Mouse (Mus musculus) midbrain, embryonic 15.5 days (tissue): ENCODE measurements around the gene Rnasel. TPM values are rescaled to one million over a fixed set of nuclear protein-coding genes. Genes with fewer than 3 reads are reported as not detected.

Experiments used
- ATAC-seq: fragments of 200-750 bp; cut with Nextera tagmentation; replicated peaks from 2 replicates; pipeline ENCODE4 v1.8.0; 2017; ENCODE audit warnings: moderate TSS enrichment
- H3K27ac ChIP-seq: fragments of 300-500 bp; sonication (generic); 2 replicates; pipeline ENCODE4 v1.5.1; 2015; ENCODE audit warnings: mild to moderate bottlenecking, inconsistent platforms
- H3K27me3 ChIP-seq: fragments of 300-500 bp; sonication (generic); replicated peaks from 2 replicates; pipeline ENCODE4 v1.6.1; 2015; ENCODE audit warnings: inconsistent platforms
- H3K36me3 ChIP-seq: fragments of 300-500 bp; sonication (generic); replicated peaks from 2 replicates; pipeline ENCODE4 v1.6.1; 2015; ENCODE audit warnings: inconsistent platforms
- H3K4me1 ChIP-seq: fragments of 300-500 bp; sonication (generic); 2 replicates; pipeline ENCODE4 v1.6.1; 2015; ENCODE audit warnings: inconsistent platforms
- H3K4me2 ChIP-seq: fragments of 300-500 bp; sonication (generic); 2 replicates; pipeline ENCODE4 v1.6.1; 2015; ENCODE audit warnings: inconsistent platforms, mild to moderate bottlenecking, moderate library complexity
- H3K4me3 ChIP-seq: fragments of 300-500 bp; sonication (generic); 2 replicates; pipeline ENCODE4 v1.5.1; 2015; ENCODE audit warnings: mild to moderate bottlenecking, inconsistent platforms
- H3K9ac ChIP-seq: fragments of 300-500 bp; sonication (generic); 2 replicates; pipeline ENCODE4 v1.6.1; 2015; ENCODE audit warnings: mild to moderate bottlenecking, inconsistent platforms
- H3K9me3 ChIP-seq: fragments of 300-500 bp; sonication (generic); 2 replicates; pipeline ENCODE4 v1.6.1; 2016; ENCODE audit warnings: inconsistent platforms
- WGBS: fragments of 180-500 bp; shearing (Covaris S2); methylation state at CpG from one replicate; pipeline ENCODE4 v1.1.7; 2015; ENCODE audit warnings: mixed read lengths; 5-methylcytosine and 5-hydroxymethylcytosine counted together
- polyA plus RNA-seq: library from polyadenylated mRNA; unstranded; fragments of >200 nt; fragmentation: Nextera tagmentation; extraction: Ambion mirVana; gene quantifications from 2 replicates; pipeline ENCODE4 v1.2.1, GENCODE M21; 2015

The Rnasel gene
- 47.9 and 48.3 TPM in 2 replicates for polyA plus RNA-seq

DNA sequence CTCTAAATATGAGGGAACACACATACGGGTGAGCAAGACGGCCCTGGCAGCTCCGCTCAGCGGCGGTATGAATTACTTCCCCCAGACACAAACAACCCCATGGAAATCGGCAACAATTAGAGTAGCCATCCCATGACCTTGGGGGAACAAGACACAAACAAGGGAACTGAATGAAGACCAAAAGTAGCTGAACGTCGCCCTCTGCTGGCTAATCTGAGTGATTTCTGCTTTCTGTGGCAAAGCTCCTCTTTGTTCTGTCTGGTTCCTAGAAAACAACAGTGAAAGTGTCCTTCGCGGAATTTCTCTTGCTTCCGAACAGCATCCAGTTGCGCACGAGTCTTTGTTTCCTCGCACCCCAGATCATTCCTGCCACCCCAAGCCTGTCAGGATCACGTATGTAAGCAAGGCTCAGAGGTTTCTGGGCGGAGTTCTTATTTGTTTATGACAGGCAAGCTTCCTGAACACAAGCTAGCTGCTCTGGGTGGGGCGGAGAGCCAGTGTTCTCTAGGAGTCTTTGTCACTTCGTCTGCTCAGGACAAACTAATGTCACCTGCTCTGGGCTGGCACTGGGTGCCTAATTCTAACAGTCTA is at the start of gene Rnasel:
Gene Rnasel, plus strand, starts transcription at position 216 of the 591 bp plus-strand sequence.
- H3K4me3 ChIP-seq, result peak within 1 kb of the TSS; percentile 49
- peaks cover 42% of the 10 kb centered on the region for H3K4me1 ChIP-seq
- 2% methylated on average over 18 of the region's 18 CpGs for WGBS
- peak within 1 kb of the TSS; percentile 82 for H3K9ac ChIP-seq
- peak; percentile 70 for ATAC-seq
- peak within 1 kb of the TSS; percentile 90 for H3K27ac ChIP-seq
- peaks cover 8% of the 10 kb centered on the region; the same call in 1 of the 2 replicates for H3K36me3 ChIP-seq
- H3K9me3 ChIP-seq, result no peaks in the 10 kb centered on the region
- H3K4me2 ChIP-seq, result peak within 1 kb of the TSS; percentile 57
- no peaks in the 10 kb centered on the region for H3K27me3 ChIP-seq

DNA sequence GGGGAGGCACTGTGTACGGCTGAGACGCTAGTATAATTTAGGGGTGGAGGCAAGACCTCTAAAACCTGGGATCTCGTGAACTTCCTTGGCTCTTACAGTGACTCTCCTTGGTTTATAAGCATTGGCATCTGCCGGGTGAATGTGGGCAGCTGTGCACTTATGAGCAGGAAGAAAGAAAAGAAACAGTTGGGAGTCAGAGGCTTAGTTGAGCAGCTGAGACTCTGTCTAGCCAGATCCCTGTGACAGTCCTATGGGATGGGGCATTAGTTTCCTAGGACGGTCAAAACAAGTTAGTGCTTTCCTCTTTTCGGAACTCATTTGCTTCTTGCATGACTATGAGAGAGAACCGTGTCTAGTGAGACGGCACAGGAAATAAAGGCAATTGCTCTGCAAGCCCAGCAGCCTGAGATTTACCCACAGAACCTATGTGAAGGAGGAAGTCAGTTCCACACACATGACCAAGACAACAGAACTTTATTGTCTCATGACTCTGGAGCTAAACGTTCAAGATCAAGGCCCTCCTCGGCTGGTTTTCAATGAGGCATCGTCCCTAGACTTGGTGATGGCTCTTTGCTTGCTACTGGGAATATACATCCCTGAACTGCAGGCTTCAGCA is 48.7 kb upstream of the Rnasel start:
- Histone ChIP-seq H3K27ac (no peak overlapping the region), H3K4me2 (no peak overlapping the region), H3K4me1 (peaks cover 27% of the 10 kb centered on the region), H3K9me3 (no peaks in the 10 kb centered on the region), H3K4me3 (no peak overlapping the region), H3K9ac (no peak overlapping the region), H3K27me3 (no peaks in the 10 kb centered on the region), H3K36me3 (no peaks in the 10 kb centered on the region)
- WGBS, result 81% methylated on average over 11 of the region's 11 CpGs
- no peak for ATAC-seq

DNA sequence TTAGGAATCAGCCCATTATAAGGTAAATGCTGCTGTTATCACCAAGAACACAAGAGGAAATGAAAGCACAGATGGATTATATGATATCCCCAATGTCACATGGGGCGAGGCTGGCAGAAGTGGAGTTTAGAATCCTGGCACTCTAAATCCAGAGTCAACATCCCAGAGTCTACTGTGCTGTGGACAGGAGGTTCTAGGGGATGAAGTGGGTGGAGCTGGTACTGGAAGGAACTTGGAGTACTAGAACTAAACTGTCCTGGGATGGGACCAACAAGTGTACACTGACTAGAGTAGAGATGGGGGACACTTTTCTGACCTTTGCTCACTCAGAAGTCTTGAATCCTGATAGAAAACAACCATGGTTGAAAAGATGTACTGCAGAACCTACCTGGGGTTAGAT is 47.8 kb upstream of the Rnasel start:
- 97% methylated on average over 1 of the region's 1 CpGs for WGBS
- no peak for ATAC-seq
- no peak overlapping the region for H3K4me2 ChIP-seq

DNA sequence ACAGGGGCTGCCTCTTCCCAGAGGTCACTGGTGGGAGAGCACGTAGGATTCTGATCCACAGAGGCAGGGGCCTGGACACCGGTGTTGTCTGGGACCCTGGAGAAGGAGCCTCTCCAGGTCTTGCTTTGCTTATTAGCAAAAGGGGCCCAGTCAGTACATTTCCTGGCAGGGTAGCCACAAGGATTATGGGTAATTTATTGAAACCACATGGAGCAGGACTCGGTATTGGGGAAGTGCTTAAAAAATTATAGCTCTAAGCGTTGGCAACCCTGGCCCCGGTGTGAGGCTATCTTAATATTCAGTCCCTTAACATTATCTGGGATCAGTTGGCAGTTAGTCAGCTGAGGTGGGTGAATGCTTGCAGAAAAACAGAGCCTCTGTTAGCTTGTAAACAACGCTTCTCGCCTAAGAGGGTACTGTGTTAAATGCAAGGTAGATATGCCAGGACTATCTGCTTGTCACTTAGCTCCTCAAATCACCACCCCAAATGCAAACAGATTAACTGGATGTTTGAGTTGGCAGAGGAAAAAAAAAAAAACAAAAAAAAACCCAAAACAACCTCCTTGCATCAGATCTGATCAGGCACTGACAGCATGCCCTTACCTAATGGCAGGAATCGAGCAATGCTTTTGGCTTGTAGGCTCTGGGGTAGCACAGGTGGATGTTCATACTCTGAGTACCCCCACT is 46.9 kb upstream of the Rnasel start:
- H3K9me3 ChIP-seq, result no peaks in the 10 kb centered on the region
- H3K4me2 ChIP-seq, result no peak overlapping the region
- H3K27ac ChIP-seq, result 0 out of 2 replicates have a peak overlapping the region, but pooled peaks have one; percentile 41
- no peak for ATAC-seq
- H3K36me3 ChIP-seq, result no peaks in the 10 kb centered on the region
- H3K4me1 ChIP-seq, result peaks cover 27% of the 10 kb centered on the region
- 77% methylated on average over 8 of the region's 8 CpGs for WGBS
- no peaks in the 10 kb centered on the region for H3K27me3 ChIP-seq
- no peak overlapping the region for H3K4me3 ChIP-seq
- no peak overlapping the region for H3K9ac ChIP-seq

More for the DNA sequence above, 47.8 kb upstream of the Rnasel start:
- Histone ChIP-seq H3K9me3 (no peaks in the 10 kb centered on the region), H3K36me3 (no peaks in the 10 kb centered on the region), H3K4me1 (peaks cover 27% of the 10 kb centered on the region), H3K4me3 (no peak overlapping the region), H3K9ac (no peak overlapping the region), H3K27ac (no peak overlapping the region), H3K27me3 (no peaks in the 10 kb centered on the region)

DNA sequence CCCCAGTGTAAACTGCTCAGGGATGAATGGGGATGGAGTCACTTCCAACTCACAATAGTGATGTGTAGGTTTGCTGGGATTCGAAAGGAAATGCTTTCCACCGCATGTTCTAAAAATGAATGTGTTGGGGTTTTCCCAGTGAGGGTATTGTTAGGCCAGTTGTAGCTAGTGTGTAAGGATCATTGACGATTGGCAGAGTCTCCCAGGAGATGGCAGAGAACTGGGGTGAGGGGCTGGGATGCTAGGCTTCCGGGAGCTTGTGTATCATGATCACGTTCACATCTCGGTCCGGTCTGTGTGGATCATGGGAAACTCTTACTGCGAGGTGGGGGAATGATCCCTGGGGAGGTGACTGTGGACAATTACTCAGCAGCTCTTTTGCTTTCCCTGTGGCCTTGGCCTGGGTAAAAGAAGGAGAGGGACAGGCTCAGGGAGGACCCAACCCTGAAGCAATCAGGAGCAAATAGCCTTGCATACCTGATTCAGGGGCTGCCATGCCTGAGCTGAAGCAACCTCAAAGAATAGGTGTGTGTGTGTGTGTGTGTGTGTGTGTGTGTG is 46.3 kb upstream of the Rnasel start:
- Histone ChIP-seq H3K4me3 (no peak overlapping the region), H3K36me3 (no peaks in the 10 kb centered on the region), H3K9me3 (no peaks in the 10 kb centered on the region), H3K4me1 (peaks cover 27% of the 10 kb centered on the region), H3K4me2 (no peak overlapping the region), H3K27me3 (no peaks in the 10 kb centered on the region), H3K9ac (no peak overlapping the region), H3K27ac (peak overlapping the region; percentile 61)
- ATAC-seq, result peak; percentile 8
- 23% methylated on average over 8 of the region's 8 CpGs for WGBS

DNA sequence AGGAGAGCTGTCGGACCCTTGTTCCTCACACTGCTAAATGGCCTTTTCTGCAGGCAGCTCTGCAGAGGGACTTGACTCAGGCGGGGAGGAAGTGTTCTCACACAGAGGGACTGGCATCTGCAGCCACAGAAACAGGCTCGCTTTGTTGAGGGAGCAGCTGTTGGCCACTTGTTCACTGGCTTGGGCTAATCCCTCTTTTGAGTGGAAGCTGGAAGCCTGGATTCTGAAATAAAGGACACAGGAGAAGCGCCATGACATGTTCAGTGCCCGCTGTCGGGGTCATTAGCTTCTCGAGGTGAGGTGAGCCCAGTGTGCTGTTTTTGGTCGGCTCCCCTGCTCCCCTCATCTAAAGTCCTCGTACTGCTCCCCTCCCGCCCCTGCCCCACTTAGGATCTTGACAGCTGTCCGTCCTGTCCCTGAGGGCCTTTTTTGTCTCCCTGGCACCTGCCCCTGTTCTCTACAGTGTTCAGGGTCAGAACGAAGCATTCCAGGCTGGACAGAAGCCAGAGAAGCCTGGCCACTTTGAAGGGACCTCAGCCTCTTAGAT is 45.7 kb upstream of the Rnasel start:
- WGBS, result 6% methylated on average over 12 of the region's 12 CpGs
- no peak overlapping the region for H3K9ac ChIP-seq
- ATAC-seq, result peak; percentile 78
- H3K4me2 ChIP-seq, result peak overlapping the region; percentile 4; the same call in 1 of the 2 replicates
- H3K4me3 ChIP-seq, result no peak overlapping the region
- H3K36me3 ChIP-seq, result no peaks in the 10 kb centered on the region
- peak overlapping the region; percentile 61 for H3K27ac ChIP-seq
- H3K4me1 ChIP-seq, result peaks cover 27% of the 10 kb centered on the region
- no peaks in the 10 kb centered on the region for H3K9me3 ChIP-seq
- H3K27me3 ChIP-seq, result no peaks in the 10 kb centered on the region

DNA sequence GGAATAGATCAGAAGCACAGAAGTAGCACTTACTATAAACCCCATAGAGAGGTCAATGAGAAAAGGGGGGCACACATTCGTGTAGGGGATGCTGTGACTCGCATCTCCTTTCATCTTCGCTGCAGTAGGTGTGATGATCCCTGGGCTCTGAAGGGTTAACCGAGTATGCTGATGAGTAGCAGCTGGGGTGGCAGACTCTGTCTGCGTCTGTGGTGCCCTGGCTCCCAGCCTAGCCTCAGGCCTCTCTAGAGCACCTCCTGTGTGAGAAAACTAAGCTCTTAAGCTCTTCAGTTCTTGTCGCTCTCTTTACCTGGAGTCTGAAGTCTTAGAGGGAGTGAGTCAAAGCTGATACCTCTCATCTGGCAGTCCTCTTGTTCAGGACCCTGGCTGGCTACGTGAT is 45.1 kb upstream of the Rnasel start:
- Histone ChIP-seq H3K36me3 (no peaks in the 10 kb centered on the region), H3K27ac (no peak overlapping the region; the same call in 1 of the 2 replicates), H3K27me3 (no peaks in the 10 kb centered on the region), H3K9me3 (no peaks in the 10 kb centered on the region), H3K4me1 (peaks cover 27% of the 10 kb centered on the region), H3K4me3 (no peak overlapping the region), H3K9ac (no peak overlapping the region), H3K4me2 (no peak overlapping the region)
- peak; percentile 60; the same call in 1 of the 2 replicates for ATAC-seq
- 13% methylated on average over 7 of the region's 7 CpGs for WGBS

DNA sequence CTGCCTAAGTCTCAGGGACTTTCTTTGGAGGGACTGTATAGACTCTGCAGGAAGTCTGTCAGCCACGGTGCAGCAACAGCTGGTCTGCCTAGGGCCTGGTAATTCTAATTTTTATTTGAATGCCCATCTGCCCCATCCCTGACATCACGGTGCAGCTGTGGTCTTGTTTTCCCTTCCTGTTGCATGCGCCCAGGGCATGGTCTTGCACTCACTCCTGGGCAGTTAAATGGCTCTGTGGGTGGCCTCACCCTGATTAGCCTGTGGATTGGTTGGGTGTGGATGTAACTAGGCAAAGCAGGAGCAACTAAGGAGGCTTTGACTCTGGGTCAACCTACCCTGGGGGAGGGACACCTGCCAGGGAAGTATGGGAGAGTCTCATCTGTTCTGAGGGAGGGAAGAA is 44.2 kb upstream of the Rnasel start:
- Histone ChIP-seq H3K9me3 (no peaks in the 10 kb centered on the region), H3K4me2 (no peak overlapping the region), H3K36me3 (no peaks in the 10 kb centered on the region), H3K4me1 (peaks cover 27% of the 10 kb centered on the region), H3K27ac (no peak overlapping the region), H3K27me3 (no peaks in the 10 kb centered on the region), H3K9ac (no peak overlapping the region), H3K4me3 (no peak overlapping the region)
- WGBS, result 24% methylated on average over 3 of the region's 3 CpGs
- no peak; the same call in 1 of the 2 replicates for ATAC-seq

DNA sequence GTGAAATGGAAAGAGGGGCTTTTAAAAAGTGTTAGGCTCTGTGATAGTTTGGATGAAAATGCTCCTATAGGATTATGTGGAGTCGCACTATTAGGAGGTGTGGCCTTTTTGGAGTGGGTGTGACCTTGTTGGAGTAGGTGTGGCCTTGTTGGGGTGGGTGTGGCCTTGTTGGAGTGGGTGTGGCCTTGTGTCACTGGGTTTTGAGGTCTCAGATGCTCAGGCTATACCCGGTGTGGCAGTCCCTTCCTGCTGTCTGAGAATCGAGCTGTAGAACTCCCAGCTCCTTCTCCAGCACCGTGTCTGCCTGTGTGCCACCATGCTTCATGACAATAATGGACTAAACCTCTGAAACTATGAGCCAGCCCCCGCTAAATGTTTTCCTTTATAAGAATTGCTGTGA is 40.6 kb upstream of the Rnasel start:
- 90% methylated on average over 5 of the region's 5 CpGs for WGBS
- H3K4me1 ChIP-seq, result peaks cover 14% of the 10 kb centered on the region
- H3K4me3 ChIP-seq, result no peak overlapping the region
- H3K27ac ChIP-seq, result no peak overlapping the region
- no peak for ATAC-seq
- H3K27me3 ChIP-seq, result no peaks in the 10 kb centered on the region
- H3K36me3 ChIP-seq, result no peaks in the 10 kb centered on the region
- H3K9me3 ChIP-seq, result no peaks in the 10 kb centered on the region
- H3K9ac ChIP-seq, result no peak overlapping the region
- H3K4me2 ChIP-seq, result no peak overlapping the region

DNA sequence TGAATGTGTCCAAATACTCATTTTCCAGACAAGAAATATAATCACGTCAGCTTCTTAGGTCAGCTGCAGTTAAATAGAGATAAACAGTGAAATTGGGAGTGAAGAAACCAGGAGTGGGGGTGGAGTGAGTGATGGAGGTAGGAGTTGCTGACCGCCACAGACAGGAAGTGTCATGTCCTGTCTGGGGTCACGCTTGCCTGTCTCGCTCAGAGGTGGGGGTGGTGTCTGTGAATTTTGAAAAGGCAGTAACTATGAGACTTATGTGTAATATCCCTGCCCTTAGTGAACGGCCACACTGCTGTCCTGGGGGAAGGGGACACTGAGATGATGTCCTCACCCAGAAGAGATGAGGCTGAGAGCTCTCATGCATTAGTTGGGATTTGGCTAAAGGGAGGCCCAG is 39.8 kb upstream of the Rnasel start:
- Histone ChIP-seq H3K27me3 (no peaks in the 10 kb centered on the region), H3K4me2 (no peak overlapping the region), H3K9ac (no peak overlapping the region), H3K27ac (no peak overlapping the region), H3K4me3 (no peak overlapping the region), H3K9me3 (no peaks in the 10 kb centered on the region), H3K4me1 (peaks cover 6% of the 10 kb centered on the region), H3K36me3 (no peaks in the 10 kb centered on the region)
- WGBS, result 66% methylated on average over 5 of the region's 5 CpGs
- no peak for ATAC-seq

DNA sequence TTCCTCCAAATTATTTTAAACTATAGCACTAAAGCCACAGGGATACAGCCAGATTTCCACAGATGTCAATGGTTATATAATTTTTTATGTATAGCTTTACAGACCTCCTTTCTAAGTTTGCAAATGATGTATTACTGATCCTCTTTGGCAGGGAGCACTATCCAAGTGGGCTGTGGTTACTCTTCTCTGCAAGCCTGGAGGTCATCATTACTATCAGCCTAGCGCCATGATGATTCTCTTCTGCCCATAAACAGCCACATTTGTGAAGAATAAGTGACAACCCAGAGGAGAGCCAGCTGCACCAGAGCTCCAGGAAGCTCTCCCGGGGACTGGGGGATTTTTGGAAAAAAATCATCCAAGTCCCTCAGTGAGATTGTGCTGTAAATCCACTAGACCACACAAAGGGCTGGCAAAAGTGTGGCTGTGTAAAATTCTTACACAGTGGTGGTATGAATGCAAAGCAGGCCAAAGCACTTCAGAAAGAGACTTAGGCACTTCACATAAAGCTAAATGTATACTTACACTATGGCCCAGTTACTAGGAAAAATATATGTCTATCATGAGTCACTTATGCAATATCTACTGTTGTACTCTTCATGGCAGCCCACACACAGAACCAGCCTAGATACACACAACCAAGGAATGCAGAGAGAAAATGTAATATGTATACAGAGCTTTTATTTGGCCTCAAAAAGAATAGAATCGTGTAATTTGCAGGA is 37.5 kb upstream of the Rnasel start:
- no peak for ATAC-seq
- Histone ChIP-seq H3K4me2 (no peak overlapping the region), H3K36me3 (no peaks in the 10 kb centered on the region), H3K27ac (no peak overlapping the region), H3K4me1 (no peaks in the 10 kb centered on the region), H3K4me3 (no peak overlapping the region), H3K27me3 (no peaks in the 10 kb centered on the region), H3K9me3 (no peaks in the 10 kb centered on the region), H3K9ac (no peak overlapping the region)
- WGBS, result 80% methylated on average over 3 of the region's 3 CpGs

DNA sequence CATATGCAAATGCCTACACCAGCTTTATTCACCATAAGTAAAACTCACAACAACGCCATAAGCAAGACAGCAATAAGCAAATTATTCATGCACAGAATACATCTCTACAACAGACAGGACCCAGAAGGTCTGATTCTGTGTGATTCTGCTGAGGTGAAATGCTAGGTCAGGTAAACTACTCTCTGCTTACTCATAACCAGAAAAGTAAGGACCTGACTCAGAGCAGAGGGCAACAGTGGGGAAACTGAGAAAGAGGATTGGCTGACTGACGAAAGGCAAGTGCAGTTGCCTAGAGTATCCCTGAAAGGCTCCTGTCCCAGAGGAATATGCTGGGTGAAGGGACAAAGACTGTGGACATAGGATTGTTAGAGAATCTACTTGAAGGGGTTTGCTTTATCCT is 36.6 kb upstream of the Rnasel start:
- H3K27me3 ChIP-seq, result no peaks in the 10 kb centered on the region
- 89% methylated on average over 2 of the region's 2 CpGs for WGBS
- H3K36me3 ChIP-seq, result no peaks in the 10 kb centered on the region
- no peak overlapping the region for H3K4me3 ChIP-seq
- H3K4me2 ChIP-seq, result no peak overlapping the region
- no peak overlapping the region for H3K9ac ChIP-seq
- H3K9me3 ChIP-seq, result no peaks in the 10 kb centered on the region
- no peak for ATAC-seq
- no peaks in the 10 kb centered on the region for H3K4me1 ChIP-seq
- no peak overlapping the region for H3K27ac ChIP-seq
